Mouse (Mus musculus): ENCODE results near the gene Dph2.

GRCm38 (mm10) chr4:117882701-117883691, 8.8 kb downstream of the Dph2 start, which contains the start of gene B4galt2:
- TF ChIP-seq POLR2AphosphoS2 (IDR thresholded peaks at IDR 0.05; ENCODE audit: low read length) (no peak), POLR2A (IDR thresholded peaks at IDR 0.05; ENCODE audit: control insufficient read depth in 1 of 2, insufficient read depth in 1 of 2, low read depth in 1 of 2, low read length in 2 of 2, poor library complexity in 1 of 2) (no peak), MAFK (IDR thresholded peaks at IDR 0.05; ENCODE audit: borderline replicate concordance, low read depth, low read length) (no peak), MYC (IDR thresholded peaks at IDR 0.05; ENCODE audit: low read depth, low read length) (no peak), JUND (IDR thresholded peaks at IDR 0.05; ENCODE audit: low read depth, low read length) (no peak)
